Mouse (Mus musculus) thymus, postnatal 14 days (tissue): ENCODE measurements around the gene Sptbn1.
A peak's percentile ranks its signal among the peaks of the same experiment; 100 is the strongest.

ENCODE experiments used
- DNase-seq: peaks from one replicate; pipeline ENCODE4 v3.0.0; 2021

Sptbn1 gene

DNA sequence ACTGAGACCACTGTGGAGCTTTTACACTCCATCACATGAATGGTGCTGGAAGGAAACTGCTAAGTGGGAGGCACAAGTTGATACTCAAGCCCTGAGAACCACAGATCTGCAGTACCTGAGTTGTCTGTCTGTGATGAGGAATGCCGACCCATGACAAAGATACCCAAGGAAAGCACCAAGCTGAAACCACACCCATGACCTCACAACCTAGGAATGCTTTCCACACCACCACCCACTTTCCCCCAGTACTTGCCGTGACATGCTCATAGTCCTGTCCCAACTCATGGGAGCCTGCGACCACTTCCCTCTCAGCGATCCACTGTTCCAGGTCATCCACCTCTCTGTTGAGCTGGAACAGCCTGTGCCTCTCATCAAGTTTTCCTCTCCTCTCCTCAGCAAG lies 149.9 kb downstream of the Sptbn1 start:
- no peak for DNase-seq

DNA sequence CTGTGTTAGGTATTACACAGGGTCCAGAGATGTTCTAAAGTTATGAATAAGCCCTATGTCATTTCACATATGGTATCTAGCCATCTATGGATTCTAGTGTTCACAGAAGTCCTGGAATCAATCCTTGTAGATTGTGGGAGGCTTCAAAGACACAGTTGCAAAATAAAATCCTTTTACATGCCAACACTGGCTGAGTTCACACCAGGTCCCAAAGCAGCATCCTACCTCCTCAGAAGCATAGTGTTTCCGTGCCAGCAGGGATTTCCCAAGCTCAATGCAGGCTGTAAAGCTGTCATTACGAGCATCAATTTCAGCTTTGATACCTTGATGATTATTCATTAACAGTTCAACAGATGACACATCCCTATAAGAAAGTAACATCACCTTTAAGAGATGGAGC lies 154.3 kb downstream of the Sptbn1 start:
- no peak for DNase-seq

DNA sequence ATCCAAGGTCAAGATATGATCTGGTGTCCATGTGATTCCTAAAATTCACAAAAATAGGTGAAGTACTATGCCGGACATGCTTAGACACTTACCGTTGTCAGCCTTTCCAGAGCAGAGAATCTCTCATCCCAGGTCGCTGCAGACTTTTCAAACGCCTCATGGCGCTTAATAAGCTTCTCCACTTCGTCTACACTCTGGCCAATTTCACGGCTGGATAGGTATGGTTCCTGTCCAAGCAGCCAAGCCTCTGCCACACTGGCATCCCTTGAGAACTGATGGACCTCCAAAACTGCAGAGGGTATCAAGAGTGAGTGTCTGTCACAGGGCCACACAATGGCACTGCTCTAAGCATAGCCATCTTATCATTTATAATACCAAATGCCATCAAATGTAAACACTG lies 157.3 kb downstream of the Sptbn1 start:
- DNase-seq: no peak

DNA sequence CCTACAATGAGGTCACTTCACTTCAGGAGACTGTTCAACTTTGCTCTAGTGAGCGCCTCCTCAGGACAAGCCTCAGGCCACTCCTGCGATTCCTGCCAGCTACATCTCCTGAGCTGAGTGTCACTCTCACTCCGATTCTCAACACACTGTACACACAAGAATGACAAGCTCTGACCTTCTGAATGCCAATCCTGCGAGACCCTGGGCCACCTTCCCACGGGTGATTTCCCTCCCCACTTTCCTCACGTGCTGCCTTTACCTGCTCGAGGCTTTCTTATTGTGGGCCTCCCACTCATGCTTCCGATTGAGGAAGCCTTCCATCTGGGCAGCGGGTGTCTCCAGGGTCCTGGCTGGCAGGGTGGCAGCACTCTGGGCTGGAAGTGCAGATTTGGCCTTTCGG lies 163.8 kb downstream of the Sptbn1 start:
- no peak for DNase-seq

DNA sequence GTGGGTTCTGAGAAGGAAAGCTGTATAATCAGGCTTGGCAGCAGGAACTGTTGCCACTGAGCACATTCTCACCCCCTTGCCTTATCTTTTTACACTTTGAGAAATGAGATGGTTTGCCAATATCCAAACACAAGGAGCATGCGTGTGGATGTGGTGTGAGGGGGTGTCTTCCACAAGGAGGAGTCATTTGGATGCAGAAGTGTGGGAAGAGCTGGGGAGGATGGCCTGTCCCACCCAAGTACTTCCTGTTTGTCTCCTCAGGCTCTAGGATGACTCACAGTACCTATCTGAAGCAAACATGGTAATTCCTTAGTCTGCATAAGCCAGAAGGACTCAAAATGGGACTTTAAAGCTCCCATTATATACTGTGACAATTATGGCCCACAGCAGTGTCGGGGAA lies 165.4 kb downstream of the Sptbn1 start:
- DNase-seq: no peak

DNA sequence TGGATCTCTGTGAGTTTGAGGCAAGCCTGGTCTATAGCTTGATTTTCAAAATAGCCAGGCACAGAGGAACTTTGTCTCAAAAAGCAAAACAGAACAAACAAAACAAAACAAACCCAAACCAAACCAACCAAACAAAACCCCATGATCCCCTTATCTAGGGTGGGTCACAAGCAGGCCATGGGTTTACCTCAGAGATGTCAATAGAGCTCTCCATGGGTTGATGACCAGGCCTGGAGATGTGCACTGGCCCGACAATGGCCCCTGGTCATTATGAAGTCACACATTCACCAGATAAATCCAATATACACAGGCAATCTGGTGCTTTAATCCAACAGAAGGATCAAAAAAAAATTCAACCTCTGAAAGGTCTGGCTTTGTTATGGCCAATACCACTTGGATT lies 166.2 kb downstream of the Sptbn1 start:
- DNase-seq: no peak

DNA sequence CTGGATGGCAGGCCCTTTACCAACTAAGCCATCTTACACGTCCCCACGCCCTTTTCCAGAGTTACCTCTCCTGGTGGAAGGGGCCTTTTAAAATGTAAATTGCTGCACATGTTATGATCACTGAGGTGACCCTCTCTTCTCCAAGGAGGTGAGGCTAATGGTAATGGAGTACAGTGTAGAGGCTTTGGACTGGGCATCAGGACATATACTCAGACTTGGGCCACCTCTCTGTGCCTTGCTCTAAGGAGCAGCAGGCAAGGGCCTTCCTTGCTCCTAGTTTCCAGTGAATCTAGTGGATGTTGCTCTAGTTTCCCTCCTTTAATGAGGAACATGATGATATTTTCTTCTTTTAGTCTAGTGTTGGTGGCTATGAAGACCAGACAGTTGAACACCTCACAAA lies 166.8 kb downstream of the Sptbn1 start:
- DNase-seq: no peak

DNA sequence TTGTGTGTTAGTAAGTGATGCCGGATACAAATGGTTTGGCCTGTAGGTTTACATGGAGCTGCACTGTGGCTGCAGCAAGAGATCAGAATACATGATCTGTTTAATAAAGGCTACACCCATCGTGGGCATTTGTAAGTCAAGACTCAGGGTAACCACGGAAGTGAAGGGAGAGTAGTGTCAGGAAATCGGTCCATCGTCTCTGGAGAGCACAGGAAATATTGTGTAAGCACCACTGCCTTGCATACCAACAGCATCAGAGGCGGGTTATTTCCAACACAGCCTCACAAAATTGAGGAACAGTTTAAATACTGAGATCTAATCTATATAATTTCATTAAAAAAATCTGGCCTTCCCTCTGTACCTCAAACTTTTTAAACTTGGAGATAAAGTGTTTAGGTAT lies 168.1 kb downstream of the Sptbn1 start:
- no peak for DNase-seq

DNA sequence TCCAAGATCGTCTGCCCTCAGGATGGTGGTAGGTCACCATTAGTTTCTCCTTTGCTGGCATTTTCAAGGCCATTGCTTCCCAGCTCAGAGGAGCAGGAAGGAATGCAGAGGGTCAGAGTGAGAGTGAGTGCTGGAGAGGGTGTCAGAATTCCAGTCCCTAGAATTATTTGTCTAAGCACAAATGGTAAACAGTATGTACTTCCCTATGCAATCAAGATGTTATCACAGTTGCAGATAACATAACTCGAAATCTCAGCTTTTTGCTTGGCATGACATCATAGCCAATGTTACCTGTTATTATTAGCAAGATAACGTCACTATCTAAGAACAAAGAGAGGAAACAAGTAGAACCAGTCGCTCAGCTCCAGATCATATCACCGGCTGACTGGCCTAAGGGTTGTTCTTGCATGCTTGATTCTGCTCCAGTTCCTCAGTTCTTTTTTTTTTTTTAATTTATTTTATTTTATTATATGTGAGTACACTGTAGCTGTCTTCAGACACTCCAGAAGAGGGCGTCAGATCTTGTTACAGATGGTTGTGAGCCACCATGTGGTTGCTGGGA lies 172.7 kb downstream of the Sptbn1 start:
- no peak for DNase-seq

DNA sequence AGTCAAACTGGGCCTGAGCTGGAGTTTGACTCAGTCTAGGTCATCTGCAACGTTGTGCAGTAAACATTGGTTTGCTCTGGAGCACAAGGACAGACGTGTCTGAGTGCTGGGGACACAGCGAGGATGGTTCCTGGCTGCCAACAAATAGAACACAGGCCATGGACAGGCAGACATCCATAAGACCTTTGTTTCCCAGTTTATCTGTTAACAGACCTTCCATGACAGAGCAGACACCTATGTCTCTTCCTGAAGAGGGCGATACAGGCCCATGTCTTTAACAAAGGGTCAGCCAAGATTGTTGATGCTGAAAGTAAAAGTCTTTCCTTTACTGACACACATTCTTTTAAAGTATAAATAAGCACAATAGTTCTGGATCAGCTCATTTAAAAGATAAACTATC lies 176.1 kb downstream of the Sptbn1 start:
- DNase-seq: peak; percentile 15

DNA sequence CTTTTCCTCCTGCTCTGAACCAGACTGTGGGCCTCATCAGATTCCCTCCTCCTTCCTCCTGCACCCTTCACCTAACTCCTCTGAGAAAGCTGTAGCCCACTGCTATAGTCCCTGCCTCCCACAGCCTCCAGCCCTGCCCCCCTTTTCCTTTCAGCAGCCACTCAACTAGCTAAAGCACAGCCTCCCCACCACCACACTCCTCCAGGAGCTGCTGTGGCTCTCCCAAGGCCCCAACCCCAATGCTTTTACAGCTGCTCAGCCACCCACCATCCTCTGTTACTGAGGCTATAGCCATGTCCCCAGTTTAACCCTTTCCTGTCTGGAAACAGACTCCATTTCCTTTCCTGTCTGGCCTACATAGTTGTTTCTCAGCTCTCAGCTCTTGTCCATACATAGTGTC lies 182.9 kb downstream of the Sptbn1 start:
- DNase-seq: no peak

DNA sequence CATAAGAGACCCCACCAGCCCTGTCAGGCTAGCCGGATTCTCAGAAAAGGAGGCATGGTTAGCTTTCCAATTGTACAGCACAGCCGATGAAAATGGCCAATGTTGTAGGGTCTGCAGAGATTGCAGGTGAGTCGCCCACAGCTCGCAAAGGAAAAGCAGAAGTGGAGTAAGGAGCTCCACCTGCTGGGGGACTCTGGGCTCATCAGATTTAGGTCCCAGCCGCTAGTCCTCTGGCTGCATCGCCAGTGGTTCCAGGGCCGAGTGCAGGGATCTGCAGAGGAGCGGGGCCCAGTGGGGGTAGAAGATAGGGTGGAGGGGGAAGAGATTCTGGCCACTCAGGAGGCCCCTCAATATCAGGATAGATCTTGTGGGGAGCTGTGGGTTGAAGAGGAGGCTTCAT lies 210.7 kb downstream of the Sptbn1 start:
- DNase-seq: no peak
